Mouse (Mus musculus): ENCODE measurements around the gene Lrmda.

The Lrmda gene

GRCm38 (mm10) chr14:23011989-23012388 is 992.5 kb downstream of the Lrmda start:
- DNase-seq, result no peak

GRCm38 (mm10) chr14:23014747-23015286 is 995.3 kb downstream of the Lrmda start:
- DNase-seq, result no peak

- DNase-seq, result no peak
These were observed 996.0 kb downstream of the Lrmda start for GRCm38 (mm10) chr14:23015321-23016067.

GRCm38 (mm10) chr14:23016068-23016611 is 996.6 kb downstream of the Lrmda start:
- no peak for DNase-seq

DNA sequence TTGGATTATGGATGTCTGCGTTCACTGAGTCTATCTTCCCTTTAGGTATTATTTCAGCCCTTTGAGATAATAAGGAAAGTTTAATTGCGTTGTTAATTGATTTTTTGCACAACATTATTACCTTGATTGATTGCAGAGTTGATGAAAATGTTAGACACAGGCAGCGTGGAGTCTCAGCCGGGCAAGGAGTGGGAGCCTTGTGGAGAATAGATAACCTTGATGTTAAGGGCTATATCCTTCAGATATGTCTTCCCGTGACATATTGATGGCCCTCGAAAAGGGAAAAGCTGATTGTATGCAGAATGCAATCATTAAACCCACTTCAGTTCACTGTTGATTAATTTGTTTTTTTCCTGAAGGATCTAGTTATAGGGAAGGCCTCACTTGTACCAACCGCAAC is 1021.5 kb downstream of the Lrmda start:
- no peak for DNase-seq

- no peak for DNase-seq
These were observed 1025.8 kb downstream of the Lrmda start for GRCm38 (mm10) chr14:23045322-23045721.

DNA sequence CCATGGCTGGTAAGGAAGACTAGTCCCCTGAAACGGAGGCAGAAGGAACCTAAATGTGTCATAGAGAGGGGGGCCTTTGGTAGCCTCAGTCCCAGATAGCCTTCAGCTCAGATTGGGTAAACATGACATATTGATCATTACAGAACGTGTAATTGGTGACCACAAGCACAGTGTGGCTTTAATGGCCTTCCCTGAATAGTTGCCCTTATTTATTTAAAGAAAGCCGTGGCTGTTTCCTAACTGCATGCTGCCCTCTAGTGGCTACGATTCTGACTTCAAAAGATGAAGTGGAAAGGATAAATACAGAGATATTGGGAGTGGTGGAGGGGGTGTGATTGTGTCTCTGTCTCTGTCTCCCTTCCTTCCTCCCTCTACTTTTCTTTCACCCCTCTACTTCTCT is 1026.8 kb downstream of the Lrmda start:
- DNase-seq, result peak; percentile 68

GRCm38 (mm10) chr14:23051441-23051840 is 1031.9 kb downstream of the Lrmda start:
- no peak for DNase-seq

GRCm38 (mm10) chr14:23052833-23053592 is 1033.5 kb downstream of the Lrmda start:
- peak; percentile 18 for DNase-seq

GRCm38 (mm10) chr14:23057228-23057976 is 1037.9 kb downstream of the Lrmda start:
- no peak for DNase-seq

DNA sequence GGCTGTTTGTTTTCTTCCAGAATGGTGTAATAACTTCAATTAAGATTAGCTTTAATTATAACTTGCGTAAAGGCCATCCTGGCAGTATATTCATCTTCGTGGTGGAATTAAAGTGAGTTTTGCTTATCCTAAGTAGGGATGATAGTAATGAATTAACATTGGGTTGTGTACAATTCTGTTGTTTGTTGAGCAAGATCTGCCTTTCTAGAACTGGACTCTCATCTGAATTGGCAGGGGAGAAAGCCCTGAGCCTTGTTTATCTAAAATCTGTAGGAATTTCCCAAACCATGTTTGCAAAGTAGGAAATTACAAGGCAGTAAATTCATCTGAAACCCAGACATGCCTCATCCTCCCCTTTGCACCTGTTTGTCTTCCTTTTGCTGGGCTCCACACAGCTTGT is 1038.5 kb downstream of the Lrmda start:
- no peak for DNase-seq

DNA sequence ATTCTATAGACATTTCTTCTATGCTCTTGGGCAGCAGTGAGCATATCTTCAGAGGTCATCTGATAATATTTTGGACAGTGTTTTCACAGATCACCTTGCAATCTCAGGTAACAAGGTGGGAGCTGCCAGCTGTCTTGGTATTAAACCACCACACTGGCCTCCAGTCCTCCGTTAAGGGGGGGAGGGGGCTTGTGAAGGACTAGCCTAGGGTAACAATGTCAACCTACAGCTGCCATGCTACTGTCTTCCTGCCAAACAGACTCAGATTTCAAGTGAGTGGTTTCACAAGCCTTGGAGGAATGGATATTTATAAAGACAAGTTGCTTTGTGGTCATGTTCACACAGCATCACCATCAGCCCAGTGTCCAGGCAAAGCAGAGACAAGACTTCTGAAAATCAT is 1059.2 kb downstream of the Lrmda start:
- no peak for DNase-seq

- DNase-seq, result no peak
These were observed 1064.8 kb downstream of the Lrmda start for GRCm38 (mm10) chr14:23084241-23084773.

- no peak for DNase-seq
These were observed 1065.3 kb downstream of the Lrmda start for GRCm38 (mm10) chr14:23084797-23085196.

GRCm38 (mm10) chr14:23093306-23093705 is 1073.8 kb downstream of the Lrmda start:
- DNase-seq, result no peak

DNA sequence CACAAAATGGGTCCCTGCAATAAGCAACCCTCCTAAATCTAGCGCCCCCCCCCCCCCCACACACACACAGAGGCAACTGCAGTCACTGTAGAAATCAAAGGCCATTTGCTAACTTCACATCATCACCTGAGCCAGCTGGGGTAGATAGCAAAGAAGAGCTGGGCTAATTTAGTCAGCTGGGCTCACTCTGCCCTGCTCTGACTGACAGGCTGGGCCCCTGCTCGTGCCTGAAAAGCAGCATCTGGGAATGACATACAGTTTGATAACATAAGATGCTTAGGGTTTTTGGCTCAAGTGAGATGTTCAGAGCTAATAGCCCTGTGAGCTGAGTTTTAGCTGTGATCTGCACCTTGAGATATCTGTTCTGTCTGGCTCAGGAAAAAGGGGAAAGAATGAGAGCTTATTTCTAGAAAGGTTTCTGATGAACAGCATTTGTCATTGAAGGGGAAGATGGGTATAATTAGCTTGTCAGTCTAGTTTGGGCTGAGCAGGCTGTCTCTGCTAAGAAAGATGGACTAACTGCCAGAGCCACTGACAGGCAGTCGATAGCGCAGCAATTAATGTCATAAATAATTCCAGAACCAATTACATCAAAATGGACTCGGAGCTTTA is 1075.1 kb downstream of the Lrmda start:
- no peak for DNase-seq

DNA sequence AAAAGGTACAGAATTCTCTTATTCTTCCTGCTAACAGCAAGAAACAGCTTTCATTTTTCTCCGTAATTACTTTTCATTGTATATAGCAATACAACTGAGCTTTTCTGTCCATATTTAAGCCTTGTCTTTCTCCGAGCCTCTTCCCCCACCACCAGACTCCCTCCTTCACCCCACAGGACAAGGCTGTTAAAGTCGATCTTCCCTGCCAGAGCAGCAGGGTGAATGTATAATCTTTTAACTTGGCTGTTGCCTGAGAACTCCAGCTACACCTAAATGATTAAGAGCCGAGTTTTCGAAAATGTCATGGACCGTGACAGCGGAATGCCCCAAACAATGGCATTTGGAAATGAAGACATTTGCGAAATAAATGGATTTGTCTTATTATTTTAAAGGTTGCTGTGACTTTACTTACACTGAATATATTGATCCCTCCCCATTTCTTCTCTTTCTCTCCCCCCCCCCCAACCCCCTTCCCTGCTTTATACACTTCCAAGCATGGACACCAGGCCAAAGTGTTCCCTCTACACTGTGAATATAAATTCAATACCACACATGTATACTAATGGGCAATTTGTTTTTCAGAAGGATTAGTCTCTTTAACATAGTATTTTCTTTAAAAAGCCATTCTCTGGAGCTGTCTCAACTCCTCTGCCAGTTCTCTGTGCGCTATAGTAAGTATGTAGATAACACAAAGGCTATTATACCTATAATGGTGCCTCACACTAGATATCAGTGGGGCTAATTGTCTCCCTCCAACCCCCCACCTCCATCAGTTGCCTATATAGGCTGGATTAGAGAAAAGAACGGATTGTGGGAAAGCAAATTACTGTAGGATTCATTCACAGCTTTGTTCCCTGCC is 1075.9 kb downstream of the Lrmda start:
- DNase-seq, result no peak

GRCm38 (mm10) chr14:23096017-23096336 is 1076.5 kb downstream of the Lrmda start:
- no peak for DNase-seq

- DNase-seq, result no peak
These were observed 1076.9 kb downstream of the Lrmda start for GRCm38 (mm10) chr14:23096405-23096804.

Data from layer of hippocampus, adult 9-11 months (tissue).